Mouse (Mus musculus) kidney, embryonic 15.5 days (tissue): ENCODE measurements around the gene Fbxo9. TPM values are rescaled to one million over a fixed set of nuclear protein-coding genes. Genes with fewer than 3 reads are reported as not detected.

Experiments used
- polyA plus RNA-seq: library from polyadenylated mRNA; unstranded; fragments of >200 nt; fragmentation: Nextera tagmentation; extraction: Ambion mirVana; gene quantifications from 2 replicates; pipeline ENCODE4 v1.2.1, GENCODE M21; 2015

The Fbxo9 gene
- polyA plus RNA-seq, 1 experiment from 2014 or later: 38.4 TPM

Other genes with a start within 250 kb of the Fbxo9 start
- 88.5 and 93.2 TPM in 2 replicates for gene Elovl5, start 191.7 kb downstream of the Fbxo9 start, polyA plus RNA-seq
- gene Gcm1, start 57.1 kb downstream of the Fbxo9 start, polyA plus RNA-seq: 0.55 and 1.2 TPM in 2 replicates
- gene Ick, start 127 bp upstream of the Fbxo9 start, polyA plus RNA-seq: 24.2 and 25.0 TPM in 2 replicates
- gene Gsta4, start 73.7 kb upstream of the Fbxo9 start, polyA plus RNA-seq: 109 and 115 TPM in 2 replicates
- gene Gsta1, start 121.6 kb upstream of the Fbxo9 start, polyA plus RNA-seq: 0.27 and 1.3 TPM in 2 replicates
- 0.21 and 0.31 TPM in 2 replicates for gene Gm3776, start 148.1 kb upstream of the Fbxo9 start, polyA plus RNA-seq
- gene Gm10639, start 180.9 kb upstream of the Fbxo9 start, polyA plus RNA-seq: 13.8 and 18.2 TPM in 2 replicates
- not detected in 2 replicates for gene Omt2a, start 205.7 kb upstream of the Fbxo9 start, polyA plus RNA-seq
- not detected in 2 replicates for gene Omt2b, start 218.5 kb upstream of the Fbxo9 start, polyA plus RNA-seq
- 41.3 and 45.0 TPM in 2 replicates for gene Gsta2, start 246.7 kb upstream of the Fbxo9 start, polyA plus RNA-seq